Mouse (Mus musculus): ENCODE results near the gene Zdhhc4.

The Zdhhc4 gene

DNA sequence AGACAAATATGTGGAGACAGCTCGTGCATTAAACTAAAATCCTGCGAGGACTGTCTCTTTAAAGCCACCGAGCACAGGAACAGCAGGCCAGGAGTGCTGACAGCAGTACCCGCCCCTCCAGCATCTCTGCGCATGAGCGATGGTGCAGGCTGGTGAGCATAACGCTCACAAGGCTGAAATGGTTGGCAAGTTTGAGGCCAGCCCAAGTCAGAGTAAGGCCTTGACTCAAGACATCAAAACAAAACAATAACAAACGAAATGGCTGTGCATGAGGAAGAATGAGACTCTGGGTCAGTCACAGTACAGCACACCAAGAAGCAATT, 11.8 kb downstream of the Zdhhc4 start:
- no peak for DNase-seq (ENCODE audit: inconsistent ontology term)

DNA sequence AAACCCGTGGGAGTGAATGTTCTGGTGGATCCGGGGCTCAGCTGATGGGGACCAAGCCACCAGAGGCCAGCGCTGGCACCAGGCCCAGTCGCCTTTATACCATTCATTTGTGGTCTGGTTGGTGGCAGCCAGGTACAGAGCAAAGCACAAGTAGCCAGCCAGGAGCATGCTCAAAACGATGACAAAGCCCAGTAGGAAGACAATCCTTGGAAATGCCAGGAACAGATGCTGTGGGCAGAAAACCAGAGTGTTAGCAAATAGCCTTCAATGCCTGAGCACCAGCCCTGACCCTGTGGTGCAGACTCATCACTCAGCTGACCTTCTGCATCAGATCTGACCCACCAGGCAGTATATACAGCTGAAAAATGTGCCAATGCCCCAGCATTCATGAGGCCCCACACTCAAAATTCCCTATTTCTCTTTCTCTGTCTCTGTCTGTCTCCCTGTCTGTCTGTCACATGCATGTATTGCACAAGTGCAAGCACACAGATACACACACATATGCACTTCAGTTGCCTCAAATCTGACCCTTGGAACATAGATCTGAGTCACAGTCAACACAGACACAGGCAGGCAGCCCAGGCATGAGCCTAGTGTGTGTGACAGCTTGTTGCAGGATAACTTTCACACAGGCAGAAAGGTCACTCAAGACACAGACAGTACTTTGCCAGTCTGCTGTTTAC, 12.3 kb downstream of the Zdhhc4 start:
- DNase-seq (ENCODE audit: inconsistent ontology term): no peak

DNA sequence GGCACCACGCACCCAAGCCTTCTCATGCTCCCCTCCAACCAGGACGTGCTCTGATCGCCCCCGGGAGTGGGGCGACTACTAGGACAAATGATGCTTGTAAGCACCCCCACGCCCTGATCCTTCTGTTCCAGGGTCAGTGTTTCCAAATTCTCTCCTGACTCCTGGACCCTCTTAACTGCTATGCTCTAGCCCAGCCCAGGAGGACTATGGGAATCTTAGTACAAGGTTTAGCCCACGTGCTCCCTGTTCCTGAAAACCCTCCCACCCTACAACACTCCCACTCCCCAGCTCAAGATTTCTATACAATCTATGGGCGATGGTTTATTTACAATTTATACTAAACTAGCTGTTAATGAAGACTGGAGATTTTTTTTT, 13.6 kb downstream of the Zdhhc4 start:
- no peak for DNase-seq (ENCODE audit: inconsistent ontology term)

DNA sequence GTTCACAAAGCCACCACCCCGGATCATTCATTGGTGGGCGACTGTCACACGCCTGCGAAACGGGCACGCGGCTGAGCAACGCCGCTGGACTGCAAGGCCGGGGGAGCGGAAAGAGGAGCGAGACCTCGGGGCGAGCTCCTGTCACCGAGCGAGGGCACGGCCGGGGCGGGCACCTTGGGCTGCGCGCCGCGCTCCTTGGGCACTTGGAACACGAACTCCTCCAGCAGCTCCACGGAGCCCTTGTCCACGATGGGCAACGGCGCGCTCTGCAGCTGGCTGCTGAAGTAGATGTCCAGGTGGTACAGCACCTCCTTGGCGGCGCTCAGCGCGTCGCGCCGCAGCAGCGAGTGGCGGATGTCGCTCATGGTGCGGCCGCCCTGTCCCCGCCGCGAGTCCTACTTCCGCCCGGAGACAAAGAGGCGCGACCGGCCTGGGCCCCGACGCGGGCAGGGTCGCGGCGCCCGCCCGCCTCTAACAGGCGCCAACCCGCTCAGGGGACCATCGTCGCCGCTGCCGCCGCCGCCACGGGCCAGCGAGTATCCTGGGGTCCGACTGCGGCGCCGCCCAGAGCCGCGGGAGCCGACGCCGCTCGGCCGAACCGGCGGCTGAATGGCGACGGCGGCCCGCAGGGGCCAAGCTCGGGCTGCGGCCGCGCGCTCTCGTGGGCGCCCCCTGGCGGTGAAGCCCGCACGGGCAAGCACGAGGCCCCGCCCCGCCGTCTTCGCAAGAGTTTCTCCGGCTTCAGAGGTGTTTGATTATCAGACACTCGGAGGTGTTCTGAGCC, 14.1 kb downstream of the Zdhhc4 start, which contains the start of gene E130309D02Rik:
TSS of gene E130309D02Rik (minus strand) at position 631 of the 784 bp plus-strand sequence.
- DNase-seq (ENCODE audit: inconsistent ontology term): peak; percentile 86

DNA sequence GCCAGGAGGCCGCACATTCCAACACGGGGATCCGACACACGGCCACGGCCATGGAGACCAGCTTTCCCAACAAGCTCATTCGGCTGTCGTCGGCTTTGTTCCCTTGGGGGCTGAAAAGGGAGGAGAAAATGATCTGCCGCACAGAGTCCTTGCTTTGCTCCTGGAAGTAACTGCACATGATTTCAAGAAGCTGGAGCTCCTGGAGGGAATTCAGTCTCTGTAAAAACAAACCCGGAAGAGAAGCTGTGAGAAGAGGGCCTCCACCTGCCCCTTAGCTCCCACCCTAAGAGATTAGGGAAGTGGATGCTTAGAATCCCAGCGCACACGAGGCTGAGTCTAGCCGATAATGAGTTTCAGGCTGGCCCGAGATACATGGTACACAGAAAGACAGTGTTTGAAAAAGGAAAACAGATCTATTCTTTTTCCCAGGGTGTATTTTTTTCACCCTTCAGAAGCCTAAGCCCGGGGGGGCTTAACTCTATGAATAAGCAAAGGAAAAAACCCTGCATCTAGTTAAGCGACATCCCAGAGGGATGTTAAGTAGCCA, 14.8 kb downstream of the Zdhhc4 start:
- no peak for DNase-seq (ENCODE audit: inconsistent ontology term)

DNA sequence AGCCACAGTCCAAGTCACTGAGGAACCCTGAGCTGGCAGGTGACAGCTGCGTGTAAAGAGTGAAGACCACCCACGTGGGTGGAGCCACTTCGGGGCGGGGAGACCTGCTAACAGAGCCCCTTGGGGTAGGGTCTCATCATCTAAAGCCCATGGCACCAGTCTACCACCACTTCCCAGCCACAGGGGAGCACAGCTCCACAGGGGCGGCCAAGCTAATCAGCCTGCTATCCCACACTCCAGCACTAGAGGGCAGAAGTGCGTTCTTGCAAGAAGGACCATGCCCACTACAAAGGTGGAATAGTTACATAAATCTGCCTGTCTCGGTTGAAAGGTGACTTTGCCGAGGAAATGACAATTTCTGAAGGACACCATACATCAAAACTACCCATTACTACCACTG, 17.2 kb downstream of the Zdhhc4 start:
- peak; percentile 52 for DNase-seq (ENCODE audit: inconsistent ontology term)

DNA sequence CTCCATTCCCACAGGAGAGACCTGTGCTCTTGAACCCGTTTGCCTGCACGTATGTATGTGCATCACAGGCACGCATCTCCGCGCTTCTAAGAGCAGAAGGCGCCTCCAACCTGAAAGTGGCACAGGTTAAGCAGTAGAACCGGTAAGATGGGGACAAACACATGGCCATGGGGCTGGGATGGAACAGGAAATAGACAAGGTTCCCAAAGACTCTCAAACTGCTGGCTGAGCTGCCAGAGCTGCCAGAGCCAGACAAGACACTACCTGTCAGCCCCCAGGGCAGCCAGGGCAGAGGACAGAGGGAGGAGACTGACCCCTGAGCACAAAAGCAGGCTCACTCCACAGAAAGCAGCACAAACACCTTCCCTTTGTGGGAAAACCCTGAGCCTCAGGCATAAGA, 19.1 kb downstream of the Zdhhc4 start:
- no peak for DNase-seq (ENCODE audit: inconsistent ontology term)

DNA sequence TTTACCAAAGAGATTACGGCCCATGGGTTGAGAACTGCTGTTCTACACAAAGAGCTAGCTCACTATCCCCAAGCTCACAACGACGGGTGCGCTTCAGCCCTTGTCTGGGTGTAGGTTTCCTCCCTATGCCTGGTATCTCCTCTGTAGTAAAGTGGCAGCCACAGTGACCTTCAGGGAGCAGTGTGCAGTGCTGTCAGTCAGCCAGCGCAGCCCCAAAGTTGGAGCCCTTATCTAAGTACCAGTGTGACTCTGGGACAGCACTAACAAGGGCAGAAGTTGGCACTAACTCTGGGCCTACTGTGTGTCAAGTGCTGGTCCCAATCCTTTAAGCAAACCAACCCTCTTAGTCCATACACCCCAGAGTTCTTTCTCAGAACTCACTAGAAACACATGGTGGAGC, 20.2 kb downstream of the Zdhhc4 start:
- no peak for DNase-seq (ENCODE audit: inconsistent ontology term)

DNA sequence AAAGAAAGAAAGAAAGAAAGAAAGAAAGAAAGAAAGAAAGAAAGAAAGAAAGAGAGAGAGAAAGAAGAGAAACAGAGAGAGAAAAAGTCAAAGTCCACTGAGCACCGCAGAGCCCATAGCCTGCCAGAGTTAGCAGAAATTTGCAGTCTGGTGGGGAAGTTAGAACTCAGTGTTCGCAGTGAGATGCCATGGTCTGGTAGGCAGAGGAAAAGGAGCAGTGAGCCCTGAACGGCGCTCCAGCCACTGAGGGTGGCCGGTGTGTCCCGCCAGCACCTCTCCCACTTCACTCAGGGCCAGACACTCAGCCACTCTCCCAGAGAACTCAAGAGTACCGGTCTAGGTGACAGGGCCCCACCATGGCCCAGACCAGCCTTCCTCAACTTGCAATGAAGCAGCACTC, 24.8 kb downstream of the Zdhhc4 start:
- no peak for DNase-seq (ENCODE audit: inconsistent ontology term)

DNA sequence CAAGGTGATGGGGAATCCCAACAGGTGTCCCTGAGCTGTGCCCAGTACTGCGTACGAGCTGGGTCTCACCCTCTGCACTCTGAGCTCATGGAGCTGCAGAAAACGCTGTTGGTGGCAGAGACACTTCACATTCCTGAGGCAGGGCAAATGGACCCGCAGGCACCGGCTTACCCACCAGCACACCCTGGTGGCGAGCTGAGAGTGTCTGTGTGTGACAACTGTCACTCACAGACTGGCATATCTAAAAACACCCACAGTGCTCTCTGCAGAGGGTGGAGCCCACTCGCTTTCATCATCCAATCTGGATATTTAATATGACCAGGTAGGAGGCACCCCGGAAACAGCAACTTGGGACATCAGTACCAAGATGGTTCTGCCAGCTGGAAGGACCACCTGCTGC, 27.8 kb downstream of the Zdhhc4 start:
- DNase-seq (ENCODE audit: inconsistent ontology term): peak; percentile 58

DNA sequence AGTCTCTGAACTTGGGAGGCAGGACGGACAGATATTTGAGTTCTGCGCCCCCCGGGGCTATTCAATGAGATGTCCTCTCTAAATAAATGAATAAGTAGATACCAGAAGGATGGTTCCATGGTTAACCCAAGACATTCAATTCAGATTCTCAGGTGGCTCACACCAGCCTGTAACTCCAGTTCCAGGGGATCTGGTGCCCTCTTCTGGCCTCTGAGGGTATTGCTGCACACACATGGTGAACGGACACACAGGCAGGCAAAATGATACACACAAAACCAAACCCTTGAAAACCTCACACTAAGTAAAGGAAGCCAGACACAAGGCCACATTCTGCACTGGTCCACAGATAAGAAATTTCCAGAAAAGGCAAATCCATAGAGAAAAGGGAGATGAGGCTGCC, 29.4 kb downstream of the Zdhhc4 start:
- no peak for DNase-seq (ENCODE audit: inconsistent ontology term)

DNA sequence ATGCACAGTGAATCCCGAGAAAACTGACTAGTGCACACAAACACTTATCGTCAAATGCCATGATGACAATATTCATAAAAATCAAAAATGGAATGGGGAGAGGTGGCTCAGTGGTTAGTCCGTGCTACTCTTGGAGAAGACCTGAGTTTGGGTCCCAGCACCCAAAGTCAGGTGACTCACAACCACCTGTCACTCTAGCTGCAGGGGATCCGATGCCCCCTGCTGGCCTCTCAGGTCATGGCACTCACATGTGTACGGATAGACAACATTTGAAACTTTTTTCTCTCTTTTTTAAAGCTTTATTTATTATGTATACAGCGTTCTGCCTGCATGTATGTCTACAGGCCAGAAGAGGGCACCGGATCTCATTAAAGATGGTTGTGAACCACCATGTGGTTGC, 30.7 kb downstream of the Zdhhc4 start:
- no peak for DNase-seq (ENCODE audit: inconsistent ontology term)

DNA sequence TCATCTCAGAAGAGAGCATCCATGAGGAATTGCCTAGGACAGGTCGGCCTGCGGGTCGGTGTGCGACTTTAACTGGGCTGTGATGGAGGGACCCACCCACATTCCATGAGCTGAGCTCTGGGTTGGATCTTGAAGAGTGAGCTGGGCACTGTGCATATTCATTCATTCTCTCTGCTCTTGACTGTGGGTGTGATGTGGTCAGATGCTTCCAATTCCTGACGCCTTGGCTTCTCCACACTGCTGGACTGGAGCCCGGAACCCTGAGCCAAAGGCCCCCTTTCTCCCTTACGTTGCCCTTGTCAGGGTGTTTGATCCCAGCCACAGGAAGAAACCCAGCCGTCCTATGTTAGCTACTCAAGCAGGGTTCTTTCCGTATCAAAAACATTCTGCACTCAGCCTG, 31.1 kb downstream of the Zdhhc4 start:
- peak; percentile 68 for DNase-seq (ENCODE audit: inconsistent ontology term)

DNA sequence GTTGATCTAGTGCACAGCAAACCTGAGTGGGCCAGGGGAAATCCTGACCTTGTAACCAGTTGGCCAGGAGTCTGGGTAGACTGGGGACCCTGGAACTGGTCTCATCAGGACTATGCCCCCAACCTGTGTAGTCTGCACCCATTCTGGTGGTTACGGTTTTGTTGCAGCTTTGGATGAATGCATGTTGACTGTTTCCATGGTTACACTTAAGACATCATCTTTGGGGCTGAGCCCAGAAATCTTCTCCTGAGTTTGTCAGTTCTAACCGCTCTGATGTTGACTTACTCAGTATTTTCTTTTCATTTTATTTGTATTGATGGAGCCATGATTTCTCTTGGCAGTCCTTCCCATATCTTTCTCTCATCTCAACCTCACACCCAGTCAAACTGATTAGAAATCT, 33.7 kb downstream of the Zdhhc4 start:
- DNase-seq (ENCODE audit: inconsistent ontology term): no peak

DNA sequence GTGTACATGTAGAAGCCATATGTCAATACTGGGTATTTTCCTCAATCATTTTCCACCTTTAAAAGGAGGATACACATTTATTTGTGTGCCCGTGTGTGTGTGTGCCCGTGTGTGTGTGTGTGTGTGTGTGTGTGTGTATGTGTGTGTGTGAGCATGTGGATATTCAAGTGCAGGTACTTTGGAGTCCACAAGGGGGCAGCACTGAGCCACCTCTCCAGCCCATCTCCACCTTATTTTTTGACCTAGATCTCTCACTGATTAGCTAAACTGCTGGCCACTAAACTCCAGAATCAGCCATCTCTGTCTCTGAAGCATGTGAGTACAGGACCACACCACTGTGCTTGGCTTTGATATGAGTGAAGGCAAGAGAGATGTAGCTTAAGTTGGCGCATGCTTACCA, 34.2 kb downstream of the Zdhhc4 start:
- no peak for DNase-seq (ENCODE audit: inconsistent ontology term)

DNA sequence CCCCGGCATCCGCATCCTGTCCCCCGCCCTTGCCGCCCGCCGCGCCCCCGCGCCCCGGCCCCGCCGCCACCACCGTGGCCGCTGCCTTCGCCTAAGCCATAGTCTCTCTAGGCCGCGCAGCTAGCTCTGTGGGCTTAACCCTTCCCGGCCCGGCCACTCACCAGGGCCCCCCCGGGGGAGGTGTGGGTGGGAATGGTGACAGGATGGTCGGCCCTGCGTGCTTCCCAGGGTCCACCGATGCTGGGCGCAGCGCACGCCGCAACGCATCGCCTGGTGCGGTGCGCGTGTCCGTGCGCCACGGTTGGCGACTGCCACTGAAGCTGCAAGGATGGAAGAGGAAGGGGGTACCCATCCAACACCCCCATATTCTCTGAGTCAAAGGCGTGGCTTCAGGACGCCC, 35.7 kb downstream of the Zdhhc4 start, which contains the start of gene Zfp853:
TSS of gene Zfp853 (minus strand) at position 220 of the 400 bp plus-strand sequence.
- peak; percentile 40 for DNase-seq (ENCODE audit: inconsistent ontology term)

DNA sequence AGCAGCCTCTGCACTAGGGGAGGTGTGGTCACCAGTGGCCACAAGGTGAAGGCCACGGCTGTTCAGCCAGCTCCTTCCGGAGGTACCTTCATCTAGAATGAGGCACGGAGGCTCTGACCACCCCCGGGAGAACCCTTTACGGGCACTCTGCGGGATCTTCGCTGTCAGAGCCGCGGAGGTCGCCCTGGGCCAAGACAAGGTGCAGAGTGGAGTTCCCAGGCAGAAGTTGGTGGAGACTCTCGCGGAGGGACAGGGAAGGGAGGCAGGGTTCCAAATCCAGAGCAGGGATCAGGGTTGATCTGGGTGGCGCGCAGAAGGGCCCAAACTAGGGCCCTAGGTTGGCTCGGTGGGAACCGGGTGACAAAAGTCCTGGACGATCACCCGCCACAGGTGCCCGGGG, 36.2 kb downstream of the Zdhhc4 start:
- DNase-seq (ENCODE audit: inconsistent ontology term): no peak

DNA sequence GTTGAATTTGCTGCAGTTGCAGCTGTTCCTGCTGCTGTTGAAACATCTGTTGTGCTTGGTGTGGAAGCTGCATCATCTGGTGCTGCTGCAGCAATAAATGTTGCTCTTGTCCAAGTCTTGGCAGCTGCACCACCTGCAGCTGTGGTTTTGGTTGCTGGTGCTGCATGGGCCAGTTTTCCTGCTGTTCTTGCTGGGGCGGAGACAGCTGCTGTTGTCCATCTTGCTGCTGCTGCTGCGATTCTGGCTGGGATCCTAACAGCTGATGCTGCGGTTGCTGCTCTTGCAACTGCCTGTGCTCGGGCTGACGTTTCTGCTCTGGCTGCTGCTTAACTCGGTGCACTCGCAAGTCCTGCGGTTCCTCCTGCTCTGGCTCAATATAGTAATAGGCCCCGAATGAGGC, 39.8 kb downstream of the Zdhhc4 start:
- no peak for DNase-seq (ENCODE audit: inconsistent ontology term)

DNA sequence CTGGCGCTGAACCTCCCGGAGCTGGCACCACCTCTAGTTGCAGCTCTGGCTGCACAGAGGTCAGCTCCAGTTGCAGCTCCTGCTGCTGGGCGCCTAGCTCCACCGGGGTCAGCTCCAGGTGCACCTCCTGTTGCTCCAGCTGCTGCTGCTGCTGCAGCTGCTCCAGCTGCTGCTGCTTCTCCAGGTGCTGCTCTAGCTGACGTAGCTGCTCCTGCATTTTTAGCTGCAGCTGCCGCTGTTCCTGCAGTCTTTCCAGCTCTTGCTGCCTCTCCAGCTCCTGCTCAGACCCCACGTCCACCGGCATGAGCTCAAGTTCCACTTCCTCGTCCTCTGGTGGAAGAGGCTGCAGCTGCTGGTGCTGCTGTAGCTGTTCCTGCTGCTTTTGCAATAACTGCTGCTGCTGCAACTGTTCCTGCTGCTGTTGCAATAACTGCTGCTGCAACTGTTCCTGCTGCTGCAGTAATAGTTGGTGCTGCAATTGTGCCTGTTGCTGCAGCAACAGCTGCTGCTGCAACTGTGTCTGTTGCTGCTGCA, 40.6 kb downstream of the Zdhhc4 start:
- DNase-seq (ENCODE audit: inconsistent ontology term): no peak

DNA sequence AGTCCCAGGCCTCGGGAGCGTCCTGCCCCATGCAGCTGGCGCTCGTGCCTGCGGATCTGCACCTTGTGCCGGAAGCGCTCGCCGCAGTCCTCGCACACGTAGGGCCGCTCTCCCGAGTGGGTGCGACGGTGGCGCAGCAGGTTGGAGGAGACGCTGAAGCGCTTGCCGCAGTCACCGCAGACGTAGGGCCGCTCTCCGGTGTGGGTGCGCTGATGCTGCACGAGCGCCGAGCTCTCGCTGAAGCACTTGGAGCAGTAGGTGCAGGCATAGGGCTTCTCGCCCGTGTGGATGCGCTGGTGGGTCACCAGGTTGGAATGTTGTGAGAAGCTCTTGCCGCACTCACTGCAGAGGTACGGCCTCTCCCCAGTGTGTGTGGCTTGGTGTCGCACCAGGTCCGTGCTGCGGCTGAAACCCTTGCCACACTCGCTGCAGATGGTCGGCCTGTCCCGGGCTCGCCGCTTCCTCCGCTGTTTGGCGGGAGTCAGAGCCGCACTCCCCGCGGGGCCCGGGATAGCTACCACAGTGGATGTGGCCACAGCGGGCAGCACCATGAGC, 41.2 kb downstream of the Zdhhc4 start:
- peak; percentile 49 for DNase-seq (ENCODE audit: inconsistent ontology term)

DNA sequence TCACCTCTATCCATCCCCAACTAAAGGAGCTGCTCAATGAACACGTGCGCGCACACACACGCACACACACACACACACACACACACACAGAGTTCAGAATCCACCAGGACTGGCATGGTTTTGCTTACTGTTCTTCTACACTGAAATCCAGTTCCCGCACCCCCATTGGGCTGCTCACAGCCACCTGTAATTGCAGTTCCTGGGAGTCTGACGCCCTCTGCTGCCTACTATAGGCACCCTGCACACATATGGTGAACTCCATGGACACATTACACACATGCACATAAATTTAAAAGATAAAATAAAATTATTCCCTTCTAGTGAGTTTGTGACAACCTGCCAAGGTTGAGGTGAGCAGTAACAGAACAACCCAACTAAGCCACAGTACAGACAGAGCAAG, 44.3 kb downstream of the Zdhhc4 start:
- DNase-seq (ENCODE audit: inconsistent ontology term): no peak

DNA sequence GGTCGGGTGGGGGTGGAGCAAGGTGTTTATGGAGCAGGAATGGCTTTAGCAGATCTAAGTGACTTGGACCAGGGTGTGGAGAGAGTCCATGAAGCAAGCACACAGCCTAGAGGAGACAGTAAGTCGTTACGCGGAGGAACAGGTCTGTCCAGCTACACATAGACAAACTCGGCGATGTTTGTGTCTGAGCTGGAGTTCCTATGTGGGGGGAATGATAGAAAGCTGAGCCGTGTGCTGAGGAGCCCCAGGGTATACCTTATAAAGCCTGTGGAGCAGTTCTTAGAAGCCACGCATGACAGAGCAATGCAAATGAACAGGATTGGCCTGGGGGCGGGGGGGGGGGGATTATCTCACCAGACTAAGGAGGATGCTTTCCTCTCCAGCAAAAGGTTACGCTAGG, 49.8 kb downstream of the Zdhhc4 start:
- DNase-seq (ENCODE audit: inconsistent ontology term): no peak

DNA sequence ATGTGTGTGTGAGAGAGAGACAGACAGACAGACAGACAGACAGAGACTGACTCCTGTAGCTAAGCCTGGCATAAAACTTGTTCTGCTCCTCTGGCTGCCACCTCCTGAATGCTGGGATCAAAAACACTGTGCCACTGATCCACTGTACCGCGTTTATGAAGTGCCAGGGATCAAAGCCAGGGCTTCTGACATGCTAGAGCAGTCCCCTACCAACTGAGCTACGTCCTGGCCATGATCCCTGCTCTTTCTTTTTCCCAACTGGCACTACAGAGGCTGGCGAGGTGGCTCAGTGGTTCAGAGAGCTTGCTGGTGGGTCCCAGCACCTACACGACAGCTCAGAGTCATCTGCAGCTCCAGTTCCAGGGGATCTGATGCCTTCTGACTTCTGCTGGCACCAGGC, 53.3 kb downstream of the Zdhhc4 start:
- DNase-seq (ENCODE audit: inconsistent ontology term): no peak

All from Muller cell, postnatal 12 days (primary cell).